Mouse (Mus musculus) MEL (cell line): ENCODE data around the gene Retsat.

Source experiments
- EP300 ChIP-seq, 2 experiments: IDR thresholded peaks; 2 replicates each; pipeline ENCODE4 v1.6.1; 2011; ENCODE audit warnings: improper control_type of control experiment in 2 of 2, low read length in 2 of 2, low read depth in 1 of 2, mild to moderate bottlenecking in 1 of 2
- MAX ChIP-seq: IDR thresholded peaks from 2 replicates; pipeline ENCODE4 v1.6.1; 2011; ENCODE audit warnings: low read length, improper control_type of control experiment
- ZKSCAN1 ChIP-seq: IDR thresholded peaks from 2 replicates; pipeline ENCODE4 v1.6.1; 2012; ENCODE audit warnings: low read depth, mild to moderate bottlenecking, inconsistent platforms, low read length, improper control_type of control experiment, moderate library complexity

DNA sequence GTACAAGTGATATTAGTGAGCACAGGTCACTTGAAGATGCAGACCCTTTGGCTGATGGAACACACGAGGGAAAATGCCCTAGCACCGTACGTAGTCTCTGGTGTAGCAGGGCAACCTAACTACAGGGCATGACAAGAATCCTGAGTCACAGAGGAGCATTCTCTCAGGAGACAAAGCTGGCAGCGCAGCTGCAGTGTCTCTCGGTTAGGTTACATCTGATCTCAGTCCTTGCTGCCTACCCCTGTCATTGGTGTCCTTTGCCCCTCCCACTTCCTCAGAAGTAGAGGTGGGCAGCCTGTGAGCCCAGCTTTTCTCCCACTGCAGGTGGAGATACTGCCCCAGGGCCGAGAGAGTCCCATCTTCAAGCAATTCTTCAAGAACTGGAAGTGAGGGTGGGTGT, 35.8 kb upstream of the Retsat start:
- TF ChIP-seq EP300 (IDR thresholded peaks at IDR 0.05; ENCODE audit: low read depth in 1 of 2, low read length in 2 of 2): no peak
- TF ChIP-seq ZKSCAN1: no peak
- no peak for TF ChIP-seq MAX
